Mouse (Mus musculus) liver, embryonic 14.5 days (tissue): ENCODE measurements at regions not wholly inside any gene's neighbourhood (a gene's known extent, or its start where the extent isn't known, plus 50 kb on each side); places are given as distances from the start of the nearest gene placed in this dataset.

Experiments
- CTCF ChIP-seq: IDR thresholded peaks from 2 replicates; pipeline ENCODE4 v1.5.1; 2016; ENCODE audit warnings: antibody characterized with exemption, low read depth, control low read depth
- EP300 ChIP-seq: IDR thresholded peaks from 2 replicates; pipeline ENCODE4 v1.6.1; 2016; ENCODE audit warnings: antibody characterized with exemption, low read depth

GRCm38 (mm10) chr12:45137438-45138018 lies 63.0 kb upstream of the Stxbp6 start:
- TF ChIP-seq CTCF (no peak), EP300 (no peak)
